Mouse (Mus musculus): ENCODE data around the gene Hebp1. TPM values are rescaled to one million over a fixed set of nuclear protein-coding genes. Genes with fewer than 3 reads are reported as not detected.
A peak's percentile ranks its signal among the peaks of the same experiment; 100 is the strongest.

Gene Hebp1
- total and polyA plus RNA-seq, 2 experiments, result 317 to 334 TPM

DNA sequence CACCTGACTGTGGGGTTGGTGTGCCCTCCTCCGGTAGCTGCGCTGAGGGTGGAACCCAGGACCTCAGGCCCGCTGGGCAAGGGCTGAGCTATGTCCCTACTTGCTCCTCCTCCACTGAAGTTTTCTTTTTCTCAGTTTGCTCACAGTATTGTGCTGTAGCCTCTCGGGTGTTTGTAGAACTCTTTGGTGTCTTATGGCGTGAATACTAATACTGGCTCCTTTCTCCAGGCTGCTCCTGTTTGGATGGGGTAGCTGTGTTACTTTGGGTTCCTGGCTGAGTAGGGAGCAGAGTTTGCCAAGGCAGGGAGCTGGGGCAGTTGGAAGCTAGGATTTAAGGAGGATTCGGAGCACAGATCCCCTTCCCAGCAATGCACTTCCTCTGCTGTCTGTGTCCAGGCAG, 5.9 kb upstream of the Hebp1 start:
- H3K36me3 ChIP-seq (ENCODE audit: control insufficient read depth, insufficient read depth, low read length), result no peaks in the 10 kb centered on the region
- no peak for DNase-seq (ENCODE audit: extremely low read depth, low read depth, low spot score)
- H3K9ac ChIP-seq (ENCODE audit: low read depth, low read length), result no peak overlapping the region
- peaks cover 17% of the 10 kb centered on the region; the same call in 1 of the 2 replicates for H3K79me2 ChIP-seq (ENCODE audit: control insufficient read depth, insufficient read depth, low read length)
- no peak overlapping the region for H3K4me3 ChIP-seq (ENCODE audit: insufficient read depth, low read depth, low read length)
- H3K27ac ChIP-seq (replicated peaks; ENCODE audit: insufficient read depth, low read depth, low read length), result no peak overlapping the region
- TF ChIP-seq CTCF (IDR thresholded peaks at IDR 0.05; ENCODE audit: low read depth, low read length), result no peak
- no peak for TF ChIP-seq POLR2A (IDR thresholded peaks at IDR 0.05; ENCODE audit: extremely low read depth, insufficient read depth, low read length)
- H3K4me1 ChIP-seq (ENCODE audit: control insufficient read depth, insufficient read depth, low read length), result peaks cover 12% of the 10 kb centered on the region
- no peaks in the 10 kb centered on the region for H3K27me3 ChIP-seq (ENCODE audit: control insufficient read depth, insufficient read depth, low read length)
- 83% methylated on average over 6 of the region's 6 CpGs for WGBS

DNA sequence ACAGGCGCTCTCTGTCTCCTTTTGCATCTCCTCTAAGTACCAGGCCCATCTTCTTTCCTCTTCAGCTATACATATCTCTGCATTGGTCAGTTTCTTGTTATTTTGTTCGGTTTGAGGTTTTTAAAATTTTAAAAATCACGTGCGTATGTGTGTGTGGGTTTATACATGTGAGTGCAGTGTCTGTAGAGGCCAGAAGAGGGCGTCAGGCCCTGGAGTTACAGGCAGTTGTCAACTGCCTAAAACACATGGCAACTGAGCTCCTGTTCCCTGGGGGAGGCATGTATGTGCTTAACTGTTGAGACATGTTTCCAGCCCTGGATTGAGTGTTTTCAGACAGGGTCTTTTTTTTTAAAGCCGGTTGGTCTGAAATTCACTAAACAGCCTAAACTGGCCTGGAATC, 4.8 kb upstream of the Hebp1 start:
- Histone ChIP-seq H3K4me3 (ENCODE audit: insufficient read depth, low read depth, low read length) (no peak overlapping the region), H3K27ac (replicated peaks; ENCODE audit: insufficient read depth, low read depth, low read length) (no peak overlapping the region), H3K9ac (ENCODE audit: low read depth, low read length) (no peak overlapping the region), H3K4me1 (ENCODE audit: control insufficient read depth, insufficient read depth, low read length) (peaks cover 15% of the 10 kb centered on the region), H3K36me3 (ENCODE audit: control insufficient read depth, insufficient read depth, low read length) (no peaks in the 10 kb centered on the region), H3K79me2 (ENCODE audit: control insufficient read depth, insufficient read depth, low read length) (peaks cover 17% of the 10 kb centered on the region; the same call in 1 of the 2 replicates), H3K27me3 (ENCODE audit: control insufficient read depth, insufficient read depth, low read length) (no peaks in the 10 kb centered on the region)
- DNase-seq (ENCODE audit: extremely low read depth, low read depth, low spot score), result no peak
- TF ChIP-seq CTCF (IDR thresholded peaks at IDR 0.05; ENCODE audit: low read depth, low read length), result 0 out of 2 replicates have a peak, but pooled peaks have one; percentile 7
- TF ChIP-seq POLR2A (IDR thresholded peaks at IDR 0.05; ENCODE audit: extremely low read depth, insufficient read depth, low read length), result no peak
- WGBS, result 96% methylated on average over 6 of the region's 6 CpGs

DNA sequence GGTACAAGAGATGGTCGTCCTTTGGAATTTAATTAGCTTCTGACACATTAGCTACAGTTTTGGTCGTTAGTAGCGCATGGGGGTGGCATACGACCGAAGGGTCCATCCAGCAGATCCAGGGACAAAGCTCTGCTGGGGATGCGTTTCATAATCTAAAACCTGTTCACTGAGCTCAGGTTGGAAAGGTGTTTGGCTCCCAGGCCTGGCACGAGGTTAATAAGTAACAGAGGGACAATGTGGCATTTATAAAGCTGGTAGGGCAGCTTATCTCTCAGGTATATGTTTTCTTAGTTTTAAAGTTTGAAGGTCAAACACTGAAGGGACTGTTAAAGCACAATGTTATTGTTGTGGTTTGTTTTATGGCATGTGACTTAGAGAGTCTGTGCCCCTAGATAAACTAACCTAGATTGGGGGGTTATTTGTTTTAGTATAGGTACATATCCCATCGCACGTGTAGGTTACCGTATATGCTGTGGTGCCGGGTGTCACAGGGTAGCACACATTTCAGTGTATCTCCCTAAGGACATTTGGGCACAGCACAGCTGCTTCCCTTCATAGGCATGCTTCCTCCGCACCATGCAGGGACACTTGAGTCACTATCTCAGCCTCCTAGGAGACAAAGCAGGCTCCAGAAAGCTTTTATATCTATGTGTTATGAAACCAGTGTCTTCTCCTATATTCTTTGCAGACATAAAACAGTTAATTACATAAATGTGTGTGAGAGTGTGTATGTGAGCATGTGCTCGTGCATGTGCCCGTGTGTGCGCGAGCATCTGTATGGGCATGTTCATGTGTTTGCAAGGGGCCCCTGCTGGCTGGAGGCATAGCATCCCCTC, 2.5 kb upstream of the Hebp1 start:
- Histone ChIP-seq H3K79me2 (ENCODE audit: control insufficient read depth, insufficient read depth, low read length) (peaks cover 17% of the 10 kb centered on the region; the same call in 1 of the 2 replicates), H3K4me1 (ENCODE audit: control insufficient read depth, insufficient read depth, low read length) (peaks cover 15% of the 10 kb centered on the region), H3K4me3 (ENCODE audit: insufficient read depth, low read depth, low read length) (no peak overlapping the region), H3K36me3 (ENCODE audit: control insufficient read depth, insufficient read depth, low read length) (no peaks in the 10 kb centered on the region), H3K9ac (ENCODE audit: low read depth, low read length) (no peak overlapping the region), H3K27me3 (ENCODE audit: control insufficient read depth, insufficient read depth, low read length) (no peaks in the 10 kb centered on the region), H3K27ac (replicated peaks; ENCODE audit: insufficient read depth, low read depth, low read length) (peak overlapping the region; percentile 62)
- whole genome bisulfite sequencing, result 43% methylated on average over 16 of the region's 16 CpGs
- TF ChIP-seq CTCF (IDR thresholded peaks at IDR 0.05; ENCODE audit: low read depth, low read length) (no peak), POLR2A (IDR thresholded peaks at IDR 0.05; ENCODE audit: extremely low read depth, insufficient read depth, low read length) (no peak)
- peak; percentile 89 for DNase-seq (ENCODE audit: extremely low read depth, low read depth, low spot score)

DNA sequence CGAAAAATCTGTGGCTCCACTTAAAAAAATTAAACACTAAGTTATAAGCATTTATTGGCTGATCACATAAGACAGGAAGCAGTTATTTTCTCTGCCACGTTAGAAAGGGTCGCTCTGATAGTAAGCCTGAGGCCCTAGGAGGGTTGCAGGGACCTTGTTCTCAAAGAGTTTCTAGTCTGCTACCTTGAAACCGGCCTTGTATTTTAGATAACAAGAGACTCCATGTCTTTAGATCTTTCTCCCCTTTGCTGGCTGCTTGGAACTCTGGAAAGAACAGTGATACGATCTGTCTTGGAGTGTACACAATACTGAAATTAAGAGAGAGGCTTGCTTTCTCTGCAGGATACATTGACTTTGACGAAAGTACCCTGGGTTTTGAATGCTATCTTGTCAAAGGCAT, 904 bp upstream of the Hebp1 start:
- no peak overlapping the region for H3K9ac ChIP-seq (ENCODE audit: low read depth, low read length)
- 35% methylated on average over 6 of the region's 6 CpGs for WGBS
- H3K79me2 ChIP-seq (ENCODE audit: control insufficient read depth, insufficient read depth, low read length), result peaks cover 17% of the 10 kb centered on the region; the same call in 1 of the 2 replicates
- peak overlapping the region; percentile 98; the same call in 1 of the 2 replicates for H3K4me3 ChIP-seq (ENCODE audit: insufficient read depth, low read depth, low read length)
- no peaks in the 10 kb centered on the region for H3K36me3 ChIP-seq (ENCODE audit: control insufficient read depth, insufficient read depth, low read length)
- H3K27ac ChIP-seq (replicated peaks; ENCODE audit: insufficient read depth, low read depth, low read length), result no peak overlapping the region
- DNase-seq (ENCODE audit: extremely low read depth, low read depth, low spot score), result peak; percentile 14
- peaks cover 15% of the 10 kb centered on the region for H3K4me1 ChIP-seq (ENCODE audit: control insufficient read depth, insufficient read depth, low read length)
- TF ChIP-seq CTCF (IDR thresholded peaks at IDR 0.05; ENCODE audit: low read depth, low read length) (no peak), POLR2A (IDR thresholded peaks at IDR 0.05; ENCODE audit: extremely low read depth, insufficient read depth, low read length) (no peak)
- H3K27me3 ChIP-seq (ENCODE audit: control insufficient read depth, insufficient read depth, low read length), result no peaks in the 10 kb centered on the region

- WGBS, result 8% methylated on average over 7 of the region's 7 CpGs
- peaks cover 15% of the 10 kb centered on the region for H3K4me1 ChIP-seq (ENCODE audit: control insufficient read depth, insufficient read depth, low read length)
- no peak for TF ChIP-seq POLR2A (IDR thresholded peaks at IDR 0.05; ENCODE audit: extremely low read depth, insufficient read depth, low read length)
- no peak for TF ChIP-seq CTCF (IDR thresholded peaks at IDR 0.05; ENCODE audit: low read depth, low read length)
Observed at GRCm38 (mm10) chr6:135197446-135197845, 376 bp downstream of the Hebp1 start.

DNA sequence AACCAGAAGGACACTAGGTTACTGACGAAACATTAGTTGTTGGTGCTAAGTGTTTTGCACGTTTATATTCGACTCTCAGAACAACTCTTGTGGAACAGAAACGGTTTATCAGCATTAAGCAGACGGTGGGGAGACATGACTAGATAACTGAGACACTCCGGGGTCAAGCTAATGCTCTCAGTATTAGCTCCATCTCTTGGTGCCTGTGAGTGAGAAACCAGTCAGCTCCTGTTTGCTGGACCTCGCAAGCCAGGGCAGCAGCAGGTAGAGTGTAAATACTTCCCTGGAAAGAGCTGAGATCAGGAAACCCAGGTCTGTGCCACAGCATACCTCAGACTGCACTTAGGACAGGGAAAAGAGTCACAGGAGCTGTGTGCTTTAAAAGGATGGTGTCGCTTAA, 1.1 kb downstream of the Hebp1 start:
- Histone ChIP-seq H3K4me1 (ENCODE audit: control insufficient read depth, insufficient read depth, low read length) (peaks cover 15% of the 10 kb centered on the region), H3K4me3 (ENCODE audit: insufficient read depth, low read depth, low read length) (no peak overlapping the region), H3K79me2 (ENCODE audit: control insufficient read depth, insufficient read depth, low read length) (peaks cover 7% of the 10 kb centered on the region; the same call in 1 of the 2 replicates), H3K27ac (replicated peaks; ENCODE audit: insufficient read depth, low read depth, low read length) (no peak overlapping the region), H3K36me3 (ENCODE audit: control insufficient read depth, insufficient read depth, low read length) (no peaks in the 10 kb centered on the region), H3K9ac (ENCODE audit: low read depth, low read length) (no peak overlapping the region), H3K27me3 (ENCODE audit: control insufficient read depth, insufficient read depth, low read length) (no peaks in the 10 kb centered on the region)
- peak; percentile 26 for DNase-seq (ENCODE audit: extremely low read depth, low read depth, low spot score)
- TF ChIP-seq CTCF (IDR thresholded peaks at IDR 0.05; ENCODE audit: low read depth, low read length), result no peak
- no peak for TF ChIP-seq POLR2A (IDR thresholded peaks at IDR 0.05; ENCODE audit: extremely low read depth, insufficient read depth, low read length)
- WGBS, result 63% methylated on average over 8 of the region's 8 CpGs

More at GRCm38 (mm10) chr6:135197446-135197845, 376 bp downstream of the Hebp1 start:
- peak overlapping the region; percentile 98 for H3K9ac ChIP-seq (ENCODE audit: low read depth, low read length)
- H3K4me3 ChIP-seq (ENCODE audit: insufficient read depth, low read depth, low read length), result peak overlapping the region; percentile 98
- H3K36me3 ChIP-seq (ENCODE audit: control insufficient read depth, insufficient read depth, low read length), result no peaks in the 10 kb centered on the region
- peaks cover 11% of the 10 kb centered on the region; the same call in 1 of the 2 replicates for H3K79me2 ChIP-seq (ENCODE audit: control insufficient read depth, insufficient read depth, low read length)
- no peaks in the 10 kb centered on the region for H3K27me3 ChIP-seq (ENCODE audit: control insufficient read depth, insufficient read depth, low read length)
- peak overlapping the region; percentile 55 for H3K27ac ChIP-seq (replicated peaks; ENCODE audit: insufficient read depth, low read depth, low read length)
- peak; percentile 91 for DNase-seq (ENCODE audit: extremely low read depth, low read depth, low spot score)
